Mouse (Mus musculus) liver, postnatal 0 days (tissue): ENCODE data around the gene Gm49368. TPM values are rescaled to one million over a fixed set of nuclear protein-coding genes. Genes with fewer than 3 reads are reported as not detected.
"Not testable (repeated sequence)": the region's sequence is repeated elsewhere in the genome, so short reads cannot be mapped to it uniquely, and the experiment has no call there.

ENCODE experiments used
- ATAC-seq: fragments of 200-750 bp; cut with Nextera tagmentation; 2 replicates; pipeline ENCODE4 v1.8.0; 2017; ENCODE audit warnings: mild to moderate bottlenecking, moderate library complexity
- DNase-seq: peaks from one replicate; pipeline ENCODE4 v3.0.0-alpha.2; 2016
- H3K27ac ChIP-seq: fragments of 300-500 bp; sonication (generic); 2 replicates; pipeline ENCODE4 v1.5.1; 2014; ENCODE audit warnings: antibody characterized with exemption, moderate library complexity, mild to moderate bottlenecking, low read depth
- H3K27me3 ChIP-seq: fragments of 300-500 bp; sonication (generic); 2 replicates; pipeline ENCODE4 v1.6.1; 2014; ENCODE audit warnings: low read length, control low read depth, mixed read lengths; ENCODE audit not compliant: insufficient read depth
- H3K36me3 ChIP-seq: fragments of 300-500 bp; sonication (generic); replicated peaks from 2 replicates; pipeline ENCODE4 v1.6.1; 2014; ENCODE audit warnings: mild to moderate bottlenecking, control low read depth, low read length, moderate library complexity, mixed read lengths; ENCODE audit not compliant: insufficient read depth
- H3K4me1 ChIP-seq: fragments of 300-500 bp; sonication (generic); 2 replicates; pipeline ENCODE4 v1.6.1; 2014; ENCODE audit warnings: antibody characterized with exemption, mild to moderate bottlenecking, control low read depth; ENCODE audit not compliant: insufficient read depth
- H3K4me2 ChIP-seq: fragments of 300-500 bp; sonication (generic); 2 replicates; pipeline ENCODE4 v1.6.1; 2014; ENCODE audit warnings: low read depth, mild to moderate bottlenecking, low read length, moderate library complexity, mixed read lengths
- H3K4me3 ChIP-seq: fragments of 300-500 bp; sonication (generic); 2 replicates; pipeline ENCODE4 v1.5.1; 2014; ENCODE audit warnings: low read depth, low read length
- H3K9ac ChIP-seq: fragments of 300-500 bp; sonication (generic); replicated peaks from 2 replicates; pipeline ENCODE4 v1.6.1; 2014; ENCODE audit warnings: mild to moderate bottlenecking, moderate library complexity
- H3K9me3 ChIP-seq: fragments of 300-500 bp; sonication (generic); 2 replicates; pipeline ENCODE4 v1.6.1; 2016; ENCODE audit warnings: mild to moderate bottlenecking, control low read depth, low read length, mixed read lengths
- CTCF ChIP-seq: sonication (generic); IDR thresholded peaks from 2 replicates; pipeline ENCODE4 v1.5.1; 2016; ENCODE audit warnings: antibody characterized with exemption, low read depth
- EP300 ChIP-seq: IDR thresholded peaks from 2 replicates; pipeline ENCODE4 v1.6.1; 2016; ENCODE audit warnings: antibody characterized with exemption, low read depth, mild to moderate bottlenecking
- WGBS: fragments of 180-500 bp; shearing (Covaris S2); extraction: QIAGEN DNeasy Blood & Tissue Kit; methylation state at CpG from one replicate; pipeline ENCODE4 v1.1.7; 2014; ENCODE audit not compliant: insufficient replicate concordance; 5-methylcytosine and 5-hydroxymethylcytosine counted together
- polyA plus RNA-seq: library from polyadenylated mRNA; unstranded; fragments of >200 nt; fragmentation: Nextera tagmentation; extraction: Ambion mirVana; gene quantifications from 2 replicates; pipeline ENCODE4 v1.2.1, GENCODE M21; 2015

Gene Gm49368
- polyA plus RNA-seq, 1 experiment from 2014 or later, result 0.51 TPM

DNA sequence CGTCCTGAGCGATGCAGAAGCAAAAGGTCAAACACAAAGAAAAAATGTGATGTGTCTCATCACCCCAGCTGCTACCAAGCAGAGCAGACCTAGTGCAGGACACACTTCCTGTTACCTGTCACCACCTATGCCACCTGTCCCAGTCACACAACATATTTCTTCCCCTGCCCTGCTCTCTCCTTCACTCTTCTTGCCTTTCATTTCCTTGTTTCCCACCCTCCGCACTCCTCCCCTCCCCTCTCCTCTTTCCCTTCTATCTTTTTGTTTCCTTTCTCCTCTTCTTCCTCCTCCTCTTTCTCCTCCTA, 29.5 kb upstream of the Gm49368 start:
- no peak overlapping the region for H3K4me2 ChIP-seq
- no peak for DNase-seq
- no peak overlapping the region for H3K4me3 ChIP-seq
- no peaks in the 10 kb centered on the region for H3K9me3 ChIP-seq
- H3K9ac ChIP-seq, result no peak overlapping the region
- WGBS, result 91% methylated on average over 3 of the region's 3 CpGs
- no peak for TF ChIP-seq EP300
- H3K36me3 ChIP-seq, result no peaks in the 10 kb centered on the region
- H3K4me1 ChIP-seq, result no peaks in the 10 kb centered on the region; the same call in 1 of the 2 replicates
- ATAC-seq, result no peak
- H3K27me3 ChIP-seq, result no peaks in the 10 kb centered on the region
- no peak overlapping the region for H3K27ac ChIP-seq

DNA sequence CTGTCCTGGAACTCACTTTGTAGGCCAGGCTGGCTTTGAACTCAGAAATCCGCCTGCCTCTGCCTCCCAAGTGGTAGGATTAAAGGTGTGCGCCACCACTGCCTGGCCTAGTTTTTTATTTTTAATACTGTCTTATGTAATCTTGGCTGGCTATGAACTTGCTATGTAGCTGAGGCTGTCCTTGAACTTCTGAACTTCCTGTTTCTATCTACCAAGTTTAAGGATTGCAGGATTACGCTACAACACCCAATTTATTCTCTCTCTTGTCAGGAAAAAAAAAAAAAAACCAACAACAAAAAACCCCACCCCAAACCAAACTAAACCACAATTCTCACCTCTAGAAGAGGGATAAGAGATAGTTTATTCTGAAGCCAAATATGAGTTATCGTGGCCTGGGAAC, 28.9 kb upstream of the Gm49368 start:
- no peaks in the 10 kb centered on the region for H3K9me3 ChIP-seq
- no peaks in the 10 kb centered on the region; the same call in 1 of the 2 replicates for H3K4me1 ChIP-seq
- H3K27me3 ChIP-seq, result no peaks in the 10 kb centered on the region
- H3K36me3 ChIP-seq, result no peaks in the 10 kb centered on the region
- TF ChIP-seq EP300 (no peak), CTCF (no peak)
- H3K4me2 ChIP-seq, result no peak overlapping the region
- no peak overlapping the region for H3K9ac ChIP-seq
- ATAC-seq (no peak), DNase-seq (no peak)
- no peak overlapping the region for H3K27ac ChIP-seq
- WGBS, result 79% methylated on average over 4 of the region's 4 CpGs
- no peak overlapping the region for H3K4me3 ChIP-seq

DNA sequence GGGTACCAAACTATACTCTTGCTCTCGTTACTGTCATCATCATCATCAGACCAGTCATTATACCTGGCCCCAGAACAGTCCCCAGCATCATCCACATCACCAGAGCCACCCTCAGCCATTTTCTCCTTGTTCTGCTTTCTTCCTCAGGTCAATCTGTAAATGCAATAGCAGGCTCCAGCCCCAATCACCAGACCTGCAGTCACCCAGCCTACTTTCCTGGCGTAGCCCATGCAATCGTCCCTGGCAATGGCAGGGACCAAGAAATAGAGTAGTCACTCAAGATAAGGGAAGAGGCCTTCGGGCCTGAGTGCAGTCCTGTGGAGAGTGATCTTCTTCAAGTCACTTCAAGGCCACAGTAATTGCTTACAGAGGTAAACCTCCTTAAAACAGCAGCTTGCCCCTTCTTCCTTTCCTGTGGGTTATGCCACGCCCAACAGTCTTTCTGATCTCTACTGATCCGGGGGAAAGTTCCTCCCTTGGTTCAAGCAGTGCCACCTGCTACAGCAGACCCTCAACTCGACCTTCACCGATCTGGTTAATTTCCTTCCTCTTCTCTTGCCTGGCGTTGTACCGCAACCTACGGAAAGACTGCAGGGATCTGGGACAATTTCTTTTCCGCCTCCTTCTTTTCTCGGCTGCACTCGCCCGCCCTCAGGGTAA, 20.2 kb upstream of the Gm49368 start:
- not testable (repeated sequence) for H3K4me3 ChIP-seq, ATAC-seq, H3K9ac ChIP-seq, H3K27ac ChIP-seq, DNase-seq, H3K4me1 ChIP-seq, H3K36me3 ChIP-seq, H3K27me3 ChIP-seq, H3K9me3 ChIP-seq
- WGBS, result 32% methylated on average over 15 of the region's 15 CpGs
- H3K4me2 ChIP-seq, result peak overlapping the region; percentile 40; the same call in 1 of the 2 replicates

DNA sequence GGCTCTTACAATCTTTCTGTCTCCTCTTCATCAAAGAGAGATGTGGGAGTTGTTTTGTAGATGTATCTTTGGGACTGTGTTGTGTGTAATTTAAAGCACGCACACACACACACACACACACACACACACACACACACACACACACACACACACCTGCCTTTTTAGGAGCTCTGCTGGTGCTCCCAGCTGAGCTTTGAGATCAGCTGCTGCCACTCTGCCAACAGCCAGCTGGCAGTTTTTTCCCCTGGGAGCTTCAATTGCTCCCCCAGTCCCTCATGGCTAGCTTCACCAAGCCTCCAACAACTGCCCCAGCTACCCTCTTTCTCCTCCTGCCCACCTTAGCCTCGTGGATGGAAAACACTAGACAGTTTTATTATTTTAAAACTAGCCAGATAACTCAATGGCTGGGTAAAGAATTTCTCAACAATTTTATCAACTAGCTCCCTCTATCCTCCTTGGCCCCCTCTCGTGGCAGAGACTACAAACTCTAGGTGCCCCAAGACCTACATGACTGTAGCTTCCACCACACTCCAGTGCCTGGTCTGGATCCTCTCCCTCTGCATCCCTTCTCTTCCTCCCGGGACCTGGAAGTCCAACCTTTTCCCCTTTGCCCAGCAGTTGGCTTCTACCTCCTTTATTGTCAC, 18.2 kb upstream of the Gm49368 start:
- H3K4me3 ChIP-seq, result no peak overlapping the region
- ATAC-seq, result no peak
- TF ChIP-seq EP300 (no peak), CTCF (no peak)
- 0 out of 2 replicates have a peak, but pooled peaks cover under 1% of the 10 kb centered on the region for H3K4me1 ChIP-seq
- peak; percentile 21 for DNase-seq
- no peaks in the 10 kb centered on the region for H3K36me3 ChIP-seq
- no peak overlapping the region for H3K27ac ChIP-seq
- no peak overlapping the region for H3K4me2 ChIP-seq
- 59% methylated on average over 4 of the region's 4 CpGs for WGBS
- H3K9ac ChIP-seq, result no peak overlapping the region
- H3K27me3 ChIP-seq, result no peaks in the 10 kb centered on the region
- no peaks in the 10 kb centered on the region for H3K9me3 ChIP-seq

DNA sequence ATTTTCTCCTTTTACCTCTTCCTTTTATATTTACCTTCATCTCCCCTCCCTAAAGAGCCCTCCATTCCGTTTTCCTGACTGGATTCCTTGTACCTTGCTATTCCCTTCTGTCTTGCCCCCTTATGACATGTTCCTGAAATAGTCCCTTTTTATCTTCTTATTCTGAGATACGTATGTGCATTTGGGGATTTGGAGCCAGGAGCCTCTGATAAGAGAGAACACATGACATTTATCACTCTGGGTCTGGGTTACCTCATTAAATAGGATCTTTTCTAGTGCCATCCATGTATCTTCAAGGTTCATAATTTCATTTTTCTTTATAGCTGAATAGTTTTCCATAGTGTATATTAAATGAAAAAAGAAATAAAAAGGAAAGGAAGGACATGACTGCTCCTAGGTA, 16.8 kb upstream of the Gm49368 start:
- no peaks in the 10 kb centered on the region for H3K36me3 ChIP-seq
- TF ChIP-seq EP300 (no peak), CTCF (no peak)
- DNase-seq (no peak), ATAC-seq (no peak)
- peaks cover 6% of the 10 kb centered on the region for H3K4me1 ChIP-seq
- no peak overlapping the region for H3K27ac ChIP-seq
- H3K4me2 ChIP-seq, result no peak overlapping the region
- H3K4me3 ChIP-seq, result no peak overlapping the region
- no peaks in the 10 kb centered on the region for H3K27me3 ChIP-seq
- H3K9ac ChIP-seq, result no peak overlapping the region
- H3K9me3 ChIP-seq, result no peaks in the 10 kb centered on the region
- 49% methylated on average over 2 of the region's 2 CpGs for WGBS

DNA sequence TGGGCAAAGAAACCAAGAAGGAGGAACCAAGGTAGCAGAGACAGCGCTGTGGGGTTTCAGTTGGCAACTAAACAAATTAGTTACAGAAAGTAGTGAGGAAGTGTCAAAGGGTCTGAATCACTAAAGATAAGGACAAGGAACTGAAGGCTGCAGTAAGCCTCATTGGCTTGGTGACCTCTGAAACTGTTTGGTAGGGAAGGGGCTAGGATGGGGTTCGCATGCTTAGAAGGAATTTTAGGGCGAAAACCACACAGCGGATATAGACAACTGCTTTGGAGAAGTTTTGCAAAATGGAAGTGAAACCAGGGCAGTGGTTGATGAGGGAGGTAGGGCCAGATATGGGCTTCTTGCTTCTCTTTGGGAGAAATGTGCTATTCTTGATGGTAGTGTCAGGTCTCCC, 13.7 kb upstream of the Gm49368 start:
- H3K9me3 ChIP-seq, result no peaks in the 10 kb centered on the region
- no peak for TF ChIP-seq CTCF
- TF ChIP-seq EP300, result no peak
- DNase-seq, result no peak
- 25% methylated on average over 4 of the region's 4 CpGs for WGBS
- peaks cover 25% of the 10 kb centered on the region for H3K4me1 ChIP-seq
- H3K27me3 ChIP-seq, result no peaks in the 10 kb centered on the region
- no peak overlapping the region for H3K4me3 ChIP-seq
- no peaks in the 10 kb centered on the region for H3K36me3 ChIP-seq
- peak overlapping the region; percentile 62 for H3K27ac ChIP-seq
- no peak overlapping the region for H3K4me2 ChIP-seq
- ATAC-seq, result peak; percentile 27; the same call in 1 of the 2 replicates
- H3K9ac ChIP-seq, result no peak overlapping the region
